Mouse (Mus musculus): ENCODE results near the gene Gpr137.
A peak's percentile ranks its signal among the peaks of the same experiment; 100 is the strongest.
"Not testable (repeated sequence)": the region's sequence is repeated elsewhere in the genome, so short reads cannot be mapped to it uniquely, and the experiment has no call there.

The Gpr137 gene

DNA sequence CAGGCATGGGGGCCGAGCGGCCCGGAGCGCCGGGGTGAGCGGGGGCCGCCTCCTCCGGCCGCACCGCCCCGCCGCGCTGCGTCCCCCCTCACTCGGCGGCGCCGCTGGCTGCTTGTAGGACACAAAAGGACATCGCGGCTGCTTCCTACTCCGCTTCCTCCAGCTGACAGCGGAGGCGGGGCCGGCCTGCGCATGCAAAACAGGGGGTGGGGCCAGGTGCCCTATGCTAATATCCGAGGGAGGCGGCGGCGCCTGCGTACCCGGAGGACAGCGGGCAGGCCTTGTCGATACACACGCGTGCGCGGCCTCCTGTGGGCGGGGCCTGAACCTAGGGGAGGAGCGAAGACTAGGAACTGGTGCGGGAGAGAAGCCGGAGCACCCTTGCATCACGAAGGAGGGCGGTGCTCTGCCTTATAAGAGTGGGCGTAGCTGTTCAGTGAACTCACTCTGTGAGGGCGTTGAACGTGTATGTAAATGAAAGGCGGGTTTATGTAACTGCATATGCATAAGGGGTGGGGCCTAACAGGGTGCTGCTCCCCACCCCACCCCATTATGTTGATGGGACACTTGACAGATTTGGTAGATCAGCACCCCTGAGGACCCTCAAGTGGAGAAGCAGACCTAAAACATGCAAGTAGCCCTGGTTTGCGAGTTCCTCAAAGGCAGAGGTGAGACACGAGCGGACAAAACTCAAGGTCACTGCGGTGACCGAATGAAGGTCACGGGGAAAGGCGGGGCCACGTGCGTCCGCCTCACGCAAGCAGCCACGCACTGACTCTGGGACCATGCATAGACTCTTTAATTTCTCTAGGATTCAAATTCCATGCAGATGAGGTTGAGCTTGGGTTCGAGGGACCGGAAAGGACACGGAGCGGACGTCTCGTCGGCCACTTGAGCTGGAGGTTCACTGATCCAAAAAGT, 20.4 kb downstream of the Gpr137 start, which contains the start of gene Esrra:
Gene Esrra (minus strand): TSS at position 167 of the 921 bp plus-strand sequence.
- DNase-seq (ENCODE audit: low spot score) = peak; percentile 100

DNA sequence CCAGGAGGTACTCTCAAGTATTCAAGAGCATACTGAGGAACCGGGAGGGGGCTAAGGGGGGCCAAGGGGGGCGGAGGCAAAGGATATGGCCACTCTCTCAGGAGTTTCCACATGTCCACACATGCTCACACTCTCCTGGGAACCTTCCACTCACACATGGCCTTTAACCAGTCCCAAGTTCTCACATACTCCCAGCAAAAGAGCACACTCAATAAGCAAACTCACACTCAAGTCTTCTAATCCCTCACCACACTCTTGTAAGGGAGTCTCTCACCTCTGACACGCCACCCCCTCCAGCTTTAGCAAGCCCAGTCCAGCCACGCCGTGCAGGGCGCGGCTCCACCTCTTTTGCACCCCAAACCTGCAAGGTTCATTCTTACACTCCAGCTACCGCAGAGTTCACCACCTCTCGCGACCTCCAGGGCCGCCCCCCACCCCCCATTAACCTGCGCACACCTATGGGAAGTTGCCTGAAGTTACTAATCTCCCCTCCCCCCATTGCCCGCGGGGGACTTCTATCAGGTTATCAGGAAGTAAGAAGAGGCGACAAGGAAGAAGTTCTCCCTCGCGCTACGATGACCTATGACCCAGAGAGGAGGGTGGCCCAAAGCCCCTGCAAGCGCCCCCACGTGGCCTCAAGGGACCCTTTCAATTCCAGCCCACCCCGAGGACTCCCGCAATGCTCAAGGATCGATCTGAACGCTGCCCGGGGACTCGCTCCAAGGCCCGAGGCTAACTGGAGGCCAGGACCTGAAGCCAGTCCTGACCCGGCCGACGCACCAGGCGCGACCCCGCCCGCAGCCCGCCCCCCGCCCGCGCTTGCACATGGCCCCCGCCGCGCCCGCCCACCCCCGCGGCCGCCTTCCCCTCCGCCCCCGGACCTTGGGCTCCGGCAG, 21.3 kb downstream of the Gpr137 start:
- no peak for DNase-seq (ENCODE audit: low spot score)

GRCm38 (mm10) chr19:6919876-6920740, 22.2 kb downstream of the Gpr137 start:
- DNase-seq (ENCODE audit: low spot score) = no peak

DNA sequence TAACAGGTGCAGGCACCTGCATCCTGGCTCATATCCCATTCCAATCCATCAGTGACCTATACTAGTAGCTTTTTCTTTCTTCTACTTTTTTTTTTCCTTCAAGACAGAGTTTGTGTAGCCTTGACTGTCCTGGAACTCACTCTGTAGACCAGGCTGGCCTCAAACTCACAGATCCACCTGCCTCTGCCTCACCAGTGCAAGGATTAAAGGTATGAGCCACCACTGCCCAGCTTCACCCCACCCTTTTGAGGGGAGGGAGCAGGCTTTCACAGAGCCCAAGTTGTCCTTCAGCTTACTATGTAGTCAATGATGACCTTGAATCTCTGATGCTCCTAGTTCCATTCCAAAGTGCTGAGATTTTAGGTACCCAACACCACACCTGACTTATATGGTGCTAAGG, 22.8 kb downstream of the Gpr137 start:
- DNase-seq (ENCODE audit: low spot score) = no peak

DNA sequence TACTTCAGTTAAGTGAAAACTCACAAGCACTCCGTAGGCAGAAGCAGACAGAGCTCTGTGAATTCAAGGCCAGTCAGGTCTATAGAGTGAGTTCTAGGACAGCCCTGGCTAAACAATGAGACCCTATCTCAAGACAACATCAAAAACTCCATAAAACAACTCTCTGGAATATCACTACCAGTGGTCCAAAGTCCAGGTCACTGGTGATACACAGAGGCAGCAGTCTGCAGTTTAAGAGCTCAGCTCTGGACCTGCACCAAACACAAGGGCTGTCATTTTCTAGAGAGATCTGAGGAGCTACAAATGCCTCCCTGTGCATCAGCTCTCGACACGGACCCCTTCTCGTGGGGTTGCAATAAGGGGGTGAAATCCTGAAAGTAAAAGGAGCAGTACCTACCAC, 24.0 kb downstream of the Gpr137 start:
- no peak for DNase-seq (ENCODE audit: low spot score)

GRCm38 (mm10) chr19:6916496-6916895, 25.8 kb downstream of the Gpr137 start:
- DNase-seq (ENCODE audit: low spot score) = no peak

DNA sequence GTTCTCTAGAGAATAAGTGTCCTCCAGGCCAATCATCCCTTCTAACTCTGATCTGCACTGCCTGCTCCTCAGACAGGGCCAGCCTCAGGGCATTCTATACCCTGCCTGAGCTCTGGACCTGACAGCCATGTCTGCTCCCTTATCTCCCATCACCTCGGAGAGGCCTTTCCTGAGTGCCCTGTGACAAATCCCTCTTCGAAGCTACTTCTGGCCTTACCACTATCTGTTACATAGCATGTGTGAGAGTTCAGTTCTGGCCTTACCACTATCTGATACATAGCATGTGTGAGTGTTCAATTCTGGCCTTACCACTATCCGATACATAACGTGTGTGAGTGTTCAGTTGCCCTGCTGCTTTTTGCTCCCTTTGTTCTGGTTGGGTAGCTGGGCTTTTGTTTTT, 27.0 kb downstream of the Gpr137 start:
- DNase-seq (ENCODE audit: low spot score) = no peak

DNA sequence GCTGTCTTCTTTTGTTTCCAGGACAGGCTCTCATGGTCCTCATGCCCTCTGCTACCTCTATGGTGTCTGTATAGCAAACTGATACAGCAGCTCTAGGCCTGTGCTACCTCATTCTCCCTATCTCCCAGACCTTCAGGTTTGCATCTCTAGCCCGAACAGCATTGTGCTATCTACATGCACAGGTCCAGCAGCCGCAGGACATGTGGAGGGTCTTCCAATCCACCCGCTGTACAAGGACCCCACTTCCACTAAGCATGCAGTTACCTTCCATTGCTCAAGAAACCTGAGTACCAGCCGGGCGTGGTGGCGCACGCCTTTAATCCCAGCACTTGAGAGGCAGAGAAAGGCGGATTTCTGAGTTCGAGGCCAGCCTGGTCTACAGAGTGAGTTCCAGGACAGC, 27.7 kb downstream of the Gpr137 start:
- DNase-seq (ENCODE audit: low spot score) = no peak

DNA sequence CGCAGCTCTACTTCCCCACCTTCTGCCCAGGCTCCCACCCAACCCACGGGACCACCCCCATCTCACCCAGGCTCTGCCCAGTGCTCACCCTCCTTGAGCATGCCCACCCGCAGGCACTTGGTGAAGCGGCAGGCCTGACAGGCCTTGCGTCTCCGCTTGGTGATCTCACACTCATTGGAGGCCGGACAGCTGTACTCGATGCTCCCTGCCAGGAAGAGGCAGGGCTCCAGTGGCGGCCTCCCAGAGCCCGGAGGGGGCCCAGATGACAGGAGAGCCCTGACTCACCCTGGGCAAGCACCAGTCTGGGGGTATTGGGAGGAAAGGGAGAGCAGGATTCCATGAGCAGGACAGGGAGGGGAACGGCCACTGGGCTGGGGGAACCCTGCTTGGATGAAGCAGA, 28.3 kb downstream of the Gpr137 start:
- no peak for DNase-seq (ENCODE audit: low spot score)

DNA sequence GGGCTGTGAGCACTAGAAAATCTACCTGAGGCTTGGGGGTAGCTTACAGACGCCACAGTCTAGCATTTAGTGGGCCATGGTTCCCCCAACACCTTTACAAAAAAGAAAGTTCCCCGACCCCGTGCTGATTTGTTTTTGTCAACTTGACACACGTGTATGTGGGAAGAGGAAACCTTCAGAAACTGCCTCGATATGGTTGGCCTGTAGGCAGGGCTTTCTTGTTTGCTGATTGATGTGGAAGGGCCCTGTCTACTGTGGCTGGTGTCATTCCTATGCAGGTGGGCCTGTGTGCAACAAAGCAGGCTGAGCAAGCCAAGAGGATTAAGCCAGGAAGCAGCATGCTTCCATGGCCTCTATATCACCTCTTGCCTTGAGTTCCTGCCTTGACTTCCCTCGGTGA, 29.2 kb downstream of the Gpr137 start:
- no peak for DNase-seq (ENCODE audit: low spot score)

DNA sequence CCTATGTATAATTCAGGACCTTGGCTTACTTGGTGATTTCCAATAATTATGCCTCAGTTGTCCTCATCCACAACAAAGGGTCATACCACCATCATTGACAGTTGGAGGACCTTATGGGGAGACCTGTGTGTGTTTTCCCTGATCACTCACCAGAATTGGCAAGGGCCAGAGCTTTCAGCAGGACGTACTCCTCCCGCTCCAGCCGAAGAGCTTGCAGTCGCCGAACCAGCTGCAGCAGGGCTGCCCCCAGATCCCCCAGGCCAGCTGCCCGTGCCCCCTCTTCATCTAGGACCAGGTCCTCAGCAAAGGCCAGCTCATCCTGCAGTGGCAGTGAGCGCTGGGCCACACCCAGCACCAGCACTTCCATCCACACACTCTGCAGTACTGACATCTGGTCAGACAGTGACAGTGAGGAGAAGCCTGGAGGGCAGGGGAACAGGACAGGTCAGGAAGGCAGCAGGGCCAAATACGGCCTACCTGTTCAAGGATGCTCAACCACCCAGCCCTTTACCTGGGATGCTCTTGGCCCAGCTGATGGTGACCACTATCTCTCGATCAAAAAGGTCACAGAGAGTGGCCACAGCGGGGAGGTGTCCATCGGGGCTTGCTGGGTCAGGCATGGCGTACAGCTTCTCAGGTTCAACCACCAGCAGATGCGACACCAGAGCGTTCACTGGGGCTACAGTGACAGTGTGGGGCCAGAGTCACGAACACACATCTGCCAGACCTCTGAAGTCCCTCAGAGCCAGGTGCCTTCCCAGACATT, 29.9 kb downstream of the Gpr137 start:
- no peak for DNase-seq (ENCODE audit: low spot score)

- no peak for DNase-seq (ENCODE audit: low spot score)
Measured at GRCm38 (mm10) chr19:6911101-6912074, 30.9 kb downstream of the Gpr137 start.

GRCm38 (mm10) chr19:6910306-6910705, 32.0 kb downstream of the Gpr137 start:
- not testable (repeated sequence) for DNase-seq (ENCODE audit: low spot score)

DNA sequence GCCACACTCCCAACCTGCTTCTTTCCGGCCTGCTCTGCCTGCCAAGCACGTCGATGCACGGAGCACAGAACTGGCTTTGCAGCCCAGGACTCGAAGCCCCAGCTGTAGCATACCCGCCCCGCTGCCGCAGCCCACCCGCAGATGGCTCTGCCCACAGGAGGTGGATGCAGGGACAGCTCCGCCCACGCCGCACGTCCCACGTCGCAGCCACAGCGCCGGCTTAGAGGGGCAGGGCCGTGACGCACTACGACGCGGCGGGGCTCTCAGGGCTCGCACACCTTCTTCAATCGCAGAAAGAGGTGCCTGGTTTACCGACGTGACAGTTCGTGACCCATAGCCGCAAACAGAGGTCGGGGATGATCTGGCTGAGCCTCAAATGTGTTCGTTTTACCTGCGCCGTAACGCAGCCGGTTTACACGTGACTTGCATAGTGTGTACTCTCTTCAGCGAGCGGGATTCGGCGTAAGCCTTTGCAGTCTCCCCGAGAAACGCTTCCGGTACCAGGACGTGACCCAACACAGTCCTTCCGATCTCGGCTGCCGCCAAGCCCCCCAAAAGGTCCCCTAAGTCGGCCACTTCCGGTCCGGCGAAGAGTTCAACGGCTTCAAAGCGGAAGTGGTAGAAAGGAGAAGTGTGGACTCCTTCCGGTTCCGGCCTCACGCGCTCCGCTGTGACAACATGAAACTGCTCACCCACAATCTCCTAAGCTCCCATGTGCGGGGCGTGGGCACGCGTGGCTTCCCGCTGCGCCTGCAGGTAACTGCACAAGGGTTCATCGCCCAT, 32.6 kb downstream of the Gpr137 start, which contains the start of the genes Trmt112 and Prdx5:
Gene Trmt112 (plus strand): TSS at position 192 of the 783 bp plus-strand sequence.
Gene Prdx5 (minus strand): TSS at position 600 of the 783 bp plus-strand sequence.
- peak; percentile 88 for DNase-seq (ENCODE audit: low spot score)

DNA sequence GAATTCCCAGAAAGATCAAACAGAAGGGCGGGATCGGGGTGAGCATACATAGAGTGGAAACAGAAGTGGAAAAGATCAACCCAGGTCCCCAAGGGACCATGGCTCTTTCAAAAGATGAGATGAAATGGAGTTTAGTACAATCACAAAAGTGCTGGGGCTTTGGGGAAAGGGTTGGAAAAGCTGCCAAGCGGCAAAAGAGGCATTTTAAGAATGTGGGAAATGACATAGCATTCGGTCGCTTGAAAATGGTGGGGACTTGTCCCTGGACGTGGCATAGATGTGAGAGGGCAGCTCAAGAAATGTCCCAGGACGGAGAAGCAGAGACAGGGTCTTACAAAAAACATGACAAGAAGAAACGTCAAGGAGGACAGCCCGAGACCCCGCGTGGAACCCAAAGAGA, 33.3 kb downstream of the Gpr137 start:
- DNase-seq (ENCODE audit: low spot score) = no peak

GRCm38 (mm10) chr19:6907811-6908540, 34.3 kb downstream of the Gpr137 start:
- DNase-seq (ENCODE audit: low spot score) = no peak

DNA sequence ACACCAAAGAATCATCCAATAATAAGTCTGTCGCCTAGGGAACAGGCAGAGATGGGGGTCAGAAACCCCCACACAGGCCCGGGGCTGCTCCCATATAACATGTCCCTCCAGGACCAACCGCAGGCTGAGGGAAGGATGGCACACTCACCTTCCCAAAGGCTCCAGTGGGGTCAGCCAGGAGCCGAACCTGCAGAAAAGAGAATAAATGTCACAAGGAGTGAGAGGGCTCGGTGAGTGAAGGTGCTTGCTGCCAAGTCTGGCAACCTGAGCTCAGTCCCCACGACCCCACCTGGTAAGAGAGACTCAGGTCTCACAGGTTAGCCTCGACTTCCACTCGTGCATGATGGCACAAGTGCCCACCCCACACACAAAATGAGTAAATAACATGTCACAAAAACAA, 35.2 kb downstream of the Gpr137 start:
- DNase-seq (ENCODE audit: low spot score) = no peak

GRCm38 (mm10) chr19:6906199-6906598, 36.1 kb downstream of the Gpr137 start:
- no peak for DNase-seq (ENCODE audit: low spot score)

Measured in left cerebral cortex, adult 11 months (tissue).